ENCODE assay signal across 22 mouse cellular contexts in genomic region chr1:150403914-150404313, GRCm38 (mm10). TPM values are rescaled to one million over a fixed set of nuclear protein-coding genes. Genes with fewer than 3 reads are reported as not detected.
A peak's percentile ranks its signal among the peaks of the same experiment; 100 is the strongest.
DNase-seq lines count a peak whose midpoint lies in the region; ATAC-seq and TF ChIP-seq lines count a peak whose summit lies in the region.
"Had no signal": no experiment of that assay in that cellular context is flagged by ENCODE, and none has a peak within 500 bp of the region (broad histone marks: within the 10 kb centered on the region; RNA-seq: fewer than 3 reads in every experiment).

No protein-coding gene starts in this region.

- TF ChIP-seq CTCF in liver, adult 2 months (IDR thresholded peaks at IDR 0.05; ENCODE audit: low read depth, low read length), result no peak
- no peak for TF ChIP-seq CTCF in liver, postnatal 0 days (IDR thresholded peaks at IDR 0.05; ENCODE audit: low read depth)

- no peak overlapping the region for H3K4me2 ChIP-seq in liver, postnatal 0 days (ENCODE audit: low read depth, low read length)
- no peak overlapping the region for H3K4me2 ChIP-seq in liver, embryonic 11.5 days
- no peak overlapping the region for H3K4me2 ChIP-seq in midbrain, embryonic 11.5 days
- H3K4me2 ChIP-seq in midbrain, embryonic 14.5 days (ENCODE audit: low read length), result no peak overlapping the region

- no peak for TF ChIP-seq EP300 in liver, postnatal 0 days (IDR thresholded peaks at IDR 0.05; ENCODE audit: low read depth)

- no peak overlapping the region for H3K4me3 ChIP-seq in liver, adult 2 months (ENCODE audit: insufficient read depth, low read depth, low read length)
- no peak overlapping the region for H3K4me3 ChIP-seq in liver, postnatal 0 days (ENCODE audit: low read depth, low read length)
- no peak overlapping the region for H3K4me3 ChIP-seq in liver, embryonic 11.5 days (ENCODE audit: low read depth, low read length)
- no peak overlapping the region for H3K4me3 ChIP-seq in midbrain, embryonic 11.5 days (ENCODE audit: low read depth, low read length)
- no peak overlapping the region for H3K4me3 ChIP-seq in midbrain, embryonic 14.5 days (replicated peaks; ENCODE audit: low read depth, low read length)

- DNase-seq in kidney, adult 9 months, result peak; percentile 11
- no peak for DNase-seq in kidney, postnatal 25 days
- peak; percentile 76 for DNase-seq in liver, adult 2 months (ENCODE audit: extremely low read depth, low read depth, low spot score)
- no peak for DNase-seq in liver
- no peak for DNase-seq in liver, postnatal 0 days
- no peak for DNase-seq in liver, embryonic 11.5 days (ENCODE audit: low spot score)
- peak; percentile 77 for DNase-seq in midbrain, embryonic 11.5 days (ENCODE audit: low spot score, missing footprints)
- no peak for DNase-seq in midbrain, embryonic 14.5 days
- DNase-seq: adrenal gland, adult 2 months; adrenal gland, adult 8-10 months; adrenal gland, postnatal 10 days; adrenal gland, postnatal 14 days; adrenal gland, postnatal 25 days; adrenal gland, postnatal 36 days; B cell, adult 2 months; cerebellum, adult 11 months; cerebellum, adult 11-12 months had no signal

- peaks cover 7% of the 10 kb centered on the region; the same call in 1 of the 2 replicates for H3K4me1 ChIP-seq in liver, adult 2 months (ENCODE audit: control insufficient read depth, insufficient read depth, low read length)
- H3K4me1 ChIP-seq in liver, postnatal 0 days (ENCODE audit: insufficient read depth), result no peaks in the 10 kb centered on the region
- H3K4me1 ChIP-seq in liver, embryonic 11.5 days (replicated peaks; ENCODE audit: control insufficient read depth, insufficient read depth, low read length), result no peaks in the 10 kb centered on the region
- no peaks in the 10 kb centered on the region for H3K4me1 ChIP-seq in midbrain, embryonic 11.5 days (ENCODE audit: control insufficient read depth, insufficient read depth, low read length)
- H3K4me1 ChIP-seq in midbrain, embryonic 14.5 days (ENCODE audit: control insufficient read depth, insufficient read depth, low read length), result no peaks in the 10 kb centered on the region

- no peaks in the 10 kb centered on the region for H3K27me3 ChIP-seq in liver, adult 2 months (ENCODE audit: control insufficient read depth, insufficient read depth, low read length)
- H3K27me3 ChIP-seq in liver, postnatal 0 days (ENCODE audit: insufficient read depth, low read length), result no peaks in the 10 kb centered on the region
- H3K27me3 ChIP-seq in liver, embryonic 11.5 days (replicated peaks; ENCODE audit: control insufficient read depth, insufficient read depth, low read length), result no peaks in the 10 kb centered on the region
- no peaks in the 10 kb centered on the region for H3K27me3 ChIP-seq in midbrain, embryonic 11.5 days (ENCODE audit: control insufficient read depth, insufficient read depth, low read length)
- no peaks in the 10 kb centered on the region for H3K27me3 ChIP-seq in midbrain, embryonic 14.5 days (ENCODE audit: control insufficient read depth, insufficient read depth, low read length)
- H3K27me3 ChIP-seq: CH12.LX, Patski had no signal

- 18% methylated on average over 3 of the region's 3 CpGs for WGBS in liver, adult 2 months
- WGBS in liver, postnatal 0 days (ENCODE audit: insufficient replicate concordance), result 66% methylated on average over 3 of the region's 3 CpGs
- WGBS in liver, embryonic 11.5 days, result 90% methylated on average over 3 of the region's 3 CpGs
- WGBS in midbrain, embryonic 11.5 days, result 92% methylated on average over 3 of the region's 3 CpGs
- 94% methylated on average over 3 of the region's 3 CpGs for WGBS in midbrain, embryonic 14.5 days

- no peak overlapping the region for H3K27ac ChIP-seq in liver, adult 2 months (replicated peaks; ENCODE audit: insufficient read depth, low read depth, low read length)
- H3K27ac ChIP-seq in liver, postnatal 0 days (ENCODE audit: low read depth), result peak overlapping the region; percentile 62
- no peak overlapping the region for H3K27ac ChIP-seq in liver, embryonic 11.5 days (ENCODE audit: low read depth, low read length)
- no peak overlapping the region for H3K27ac ChIP-seq in midbrain, embryonic 11.5 days (ENCODE audit: low read depth, low read length)
- no peak overlapping the region for H3K27ac ChIP-seq in midbrain, embryonic 14.5 days (replicated peaks; ENCODE audit: low read depth, low read length)

- no peak overlapping the region for H3K9ac ChIP-seq in liver, adult 2 months (ENCODE audit: low read depth, low read length)
- no peak overlapping the region for H3K9ac ChIP-seq in liver, postnatal 0 days (replicated peaks)
- no peak overlapping the region for H3K9ac ChIP-seq in liver, embryonic 11.5 days (ENCODE audit: low read depth, low read length)
- H3K9ac ChIP-seq in midbrain, embryonic 11.5 days (ENCODE audit: low read length), result no peak overlapping the region
- no peak overlapping the region for H3K9ac ChIP-seq in midbrain, embryonic 14.5 days (replicated peaks; ENCODE audit: low read length)

- peaks cover 43% of the 10 kb centered on the region for H3K36me3 ChIP-seq in liver, adult 2 months (ENCODE audit: control insufficient read depth, insufficient read depth, low read length)
- H3K36me3 ChIP-seq in liver, postnatal 0 days (replicated peaks; ENCODE audit: insufficient read depth, low read length), result peaks cover 57% of the 10 kb centered on the region
- H3K36me3 ChIP-seq in liver, embryonic 11.5 days (ENCODE audit: control insufficient read depth, insufficient read depth, low read length), result peaks cover 25% of the 10 kb centered on the region; the same call in 1 of the 2 replicates
- 0 out of 2 replicates have a peak, but pooled peaks cover 2% of the 10 kb centered on the region for H3K36me3 ChIP-seq in midbrain, embryonic 11.5 days (ENCODE audit: control insufficient read depth, insufficient read depth, low read length)
- peaks cover 69% of the 10 kb centered on the region for H3K36me3 ChIP-seq in midbrain, embryonic 14.5 days (ENCODE audit: control insufficient read depth, insufficient read depth, low read length)

- H3K9me3 ChIP-seq in liver, postnatal 0 days (ENCODE audit: low read length), result no peaks in the 10 kb centered on the region
- no peaks in the 10 kb centered on the region for H3K9me3 ChIP-seq in liver, embryonic 11.5 days (ENCODE audit: control insufficient read depth, low read length)
- H3K9me3 ChIP-seq in midbrain, embryonic 11.5 days (ENCODE audit: control insufficient read depth, low read length), result no peaks in the 10 kb centered on the region
- no peaks in the 10 kb centered on the region for H3K9me3 ChIP-seq in midbrain, embryonic 14.5 days (ENCODE audit: control insufficient read depth, low read length)
- H3K9me3 ChIP-seq: G1E had no signal

- no peak for TF ChIP-seq POLR2A in liver, adult 2 months (IDR thresholded peaks at IDR 0.05; ENCODE audit: extremely low read depth, insufficient read depth, low read length)

- H3K79me2 ChIP-seq in liver, adult 2 months (ENCODE audit: control insufficient read depth, insufficient read depth, low read length), result no peaks in the 10 kb centered on the region; the same call in 1 of the 2 replicates

- peak; percentile 57; the same call in 1 of the 2 replicates for ATAC-seq in liver, postnatal 0 days
- no peak for ATAC-seq in liver, embryonic 11.5 days (replicated peaks; ENCODE audit: low FRiP score)
- no peak for ATAC-seq in midbrain, embryonic 11.5 days (ENCODE audit: low FRiP score)
- no peak for ATAC-seq in midbrain, embryonic 14.5 days (ENCODE audit: low FRiP score, low TSS enrichment)
- ATAC-seq: activated CD4-positive, CD25-positive, alpha-beta regulatory T cell, adult 4 months; CD4-positive, CD25-positive, alpha-beta regulatory T cell, adult 4 months; Patski had no signal

RNA-seq across cellular contexts. Expression of gene Odr4, which starts 11.0 kb away (rescaled TPM):
- total RNA-seq in liver, adult 2 months (2014; rRNA removed), result 39.9 and 52.8 TPM in 2 replicates
- polyA plus RNA-seq in liver, adult 2 months (2012; rRNA removed), result 4.0 and 4.7 TPM in 2 replicates
- 16.4 and 20.4 TPM in 2 replicates for polyA plus RNA-seq in liver, postnatal 0 days (2015; fragmentation: Nextera tagmentation; extraction: Ambion mirVana)
- 28.9 and 31.2 TPM in 2 replicates for polyA plus RNA-seq in liver, embryonic 11.5 days (2014; fragmentation: Nextera tagmentation; extraction: Ambion mirVana)
- 36.2 and 40.5 TPM in 2 replicates for polyA plus RNA-seq in midbrain, embryonic 11.5 days (2014; fragmentation: Nextera tagmentation; extraction: Ambion mirVana)
- polyA plus RNA-seq in midbrain, embryonic 14.5 days (2014; fragmentation: Nextera tagmentation; extraction: Ambion mirVana), result 35.5 and 46.2 TPM in 2 replicates

RNA-seq across cellular contexts. Expression of gene Tpr, which starts 11.3 kb away (rescaled TPM):
- total RNA-seq in liver, adult 2 months (2014; rRNA removed), result 60.0 and 65.8 TPM in 2 replicates
- 20.9 and 22.7 TPM in 2 replicates for polyA plus RNA-seq in liver, adult 2 months (2012; rRNA removed)
- 68.2 and 69.3 TPM in 2 replicates for polyA plus RNA-seq in liver, postnatal 0 days (2015; fragmentation: Nextera tagmentation; extraction: Ambion mirVana)
- polyA plus RNA-seq in liver, embryonic 11.5 days (2014; fragmentation: Nextera tagmentation; extraction: Ambion mirVana), result 169 and 171 TPM in 2 replicates
- 176 and 180 TPM in 2 replicates for polyA plus RNA-seq in midbrain, embryonic 11.5 days (2014; fragmentation: Nextera tagmentation; extraction: Ambion mirVana)
- 135 and 145 TPM in 2 replicates for polyA plus RNA-seq in midbrain, embryonic 14.5 days (2014; fragmentation: Nextera tagmentation; extraction: Ambion mirVana)

Comparison
In these comparisons a context has a peak if more than half of its experiments do, and no peak if none do; other contexts are left out.
1. DNase-seq: peak in kidney, adult 9 months (single experiment), liver, adult 2 months (single experiment) and midbrain, embryonic 11.5 days (single experiment); none in kidney, postnatal 25 days (0 of 2), liver (single experiment), liver, postnatal 0 days (single experiment), liver, embryonic 11.5 days (single experiment) and midbrain, embryonic 14.5 days (single experiment).